Mouse (Mus musculus) heart, postnatal 0 days (tissue): ENCODE measurements at regions not wholly inside any gene's neighbourhood (a gene's known extent, or its start where the extent isn't known, plus 50 kb on each side); places are given as distances from the start of the nearest gene placed in this dataset.

ENCODE experiments used
- ATAC-seq: fragments of 200-750 bp; cut with Nextera tagmentation; 2 replicates; pipeline ENCODE4 v1.8.0; 2017; ENCODE audit warnings: low read depth, moderate number of reproducible peaks, moderate library complexity; ENCODE audit not compliant: insufficient read depth
- DNase-seq: peaks from one replicate; pipeline ENCODE4 v3.0.0-alpha.2; 2016; ENCODE audit warnings: low spot score
- H3K27ac ChIP-seq: fragments of 300-500 bp; sonication (generic); 2 replicates; pipeline ENCODE4 v1.5.1; 2014; ENCODE audit warnings: low read depth, mild to moderate bottlenecking
- H3K27me3 ChIP-seq: fragments of 300-500 bp; sonication (generic); 2 replicates; pipeline ENCODE4 v1.6.1; 2014; ENCODE audit warnings: low read length, mixed read lengths; ENCODE audit not compliant: control insufficient read depth, insufficient read depth
- H3K36me3 ChIP-seq: fragments of 300-500 bp; sonication (generic); replicated peaks from 2 replicates; pipeline ENCODE4 v1.6.1; 2014; ENCODE audit warnings: low read length, mixed read lengths; ENCODE audit not compliant: control insufficient read depth, insufficient read depth
- H3K4me1 ChIP-seq: fragments of 300-500 bp; sonication (generic); 2 replicates; pipeline ENCODE4 v1.6.1; 2014; ENCODE audit warnings: antibody characterized with exemption; ENCODE audit not compliant: control insufficient read depth, insufficient read depth
- H3K4me2 ChIP-seq: fragments of 300-500 bp; sonication (generic); 2 replicates; pipeline ENCODE4 v1.6.1; 2014; ENCODE audit warnings: low read depth, mild to moderate bottlenecking, low read length, moderate library complexity
- H3K4me3 ChIP-seq: fragments of 300-500 bp; sonication (generic); 2 replicates; pipeline ENCODE4 v1.5.1; 2014; ENCODE audit warnings: low read depth, low read length
- H3K9ac ChIP-seq: fragments of 300-500 bp; sonication (generic); replicated peaks from 2 replicates; pipeline ENCODE4 v1.6.1; 2014; ENCODE audit warnings: low read depth, low read length, mixed read lengths
- H3K9me3 ChIP-seq: fragments of 300-500 bp; sonication (generic); replicated peaks from 2 replicates; pipeline ENCODE4 v1.6.1; 2016; ENCODE audit warnings: low read length; ENCODE audit not compliant: control insufficient read depth
- CTCF ChIP-seq: IDR thresholded peaks from 2 replicates; pipeline ENCODE4 v1.5.1; 2016; ENCODE audit warnings: antibody characterized with exemption, control low read depth, low read depth
- EP300 ChIP-seq: IDR thresholded peaks from 2 replicates; pipeline ENCODE4 v1.6.1; 2016; ENCODE audit warnings: antibody characterized with exemption, low read depth
- WGBS: fragments of 180-500 bp; shearing (Covaris S2); extraction: QIAGEN DNeasy Blood & Tissue Kit; methylation state at CpG from one replicate; pipeline ENCODE4 v1.1.7; 2014; 5-methylcytosine and 5-hydroxymethylcytosine counted together

DNA sequence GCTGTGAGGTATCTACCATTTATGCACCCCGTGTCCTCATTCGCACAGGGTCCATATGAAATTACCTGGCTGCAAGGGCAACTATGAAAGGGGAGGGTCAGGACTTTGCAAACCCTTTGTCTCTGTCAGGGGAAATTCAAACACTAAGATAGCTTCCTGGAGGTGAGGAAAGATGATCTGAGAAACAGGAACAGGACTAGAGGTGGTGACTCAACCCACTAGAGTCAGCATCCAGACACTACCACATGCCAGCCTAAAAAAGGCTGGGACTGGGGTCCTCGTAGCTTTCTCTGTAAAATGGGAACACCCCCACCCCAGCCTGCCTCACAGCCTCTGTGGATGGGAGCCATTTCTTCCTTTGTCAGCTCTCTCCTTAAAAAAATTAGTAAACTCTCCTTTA lies 164.7 kb downstream of the Maf start:
- DNase-seq (no peak), ATAC-seq (no peak)
- Histone ChIP-seq H3K27me3 (no peaks in the 10 kb centered on the region), H3K36me3 (no peaks in the 10 kb centered on the region), H3K4me1 (0 out of 2 replicates have a peak, but pooled peaks cover 3% of the 10 kb centered on the region), H3K4me2 (no peak overlapping the region), H3K9ac (no peak overlapping the region), H3K27ac (no peak overlapping the region), H3K9me3 (no peaks in the 10 kb centered on the region), H3K4me3 (no peak overlapping the region)
- 90% methylated on average over 3 of the region's 3 CpGs for WGBS
- no peak for TF ChIP-seq CTCF

DNA sequence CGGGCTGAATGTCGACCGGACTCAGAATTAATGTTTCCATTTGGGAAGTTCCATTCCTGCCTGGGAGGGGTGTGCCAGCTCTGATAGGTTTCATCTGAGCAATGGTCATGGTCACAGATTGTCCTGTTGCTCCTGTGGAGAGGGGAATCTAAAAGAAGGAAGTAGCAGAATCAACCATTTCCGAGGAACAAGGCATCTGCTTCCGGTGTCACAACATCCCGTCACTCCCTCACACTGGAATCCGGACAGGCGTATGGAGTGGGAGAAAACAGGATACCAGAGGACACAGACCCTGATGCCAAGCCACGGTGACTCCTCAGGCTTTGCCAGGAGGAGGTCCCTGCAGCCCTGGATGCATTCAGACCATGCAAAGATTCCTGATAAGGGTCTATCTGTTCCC lies 168.0 kb downstream of the Maf start:
- 49% methylated on average over 9 of the region's 9 CpGs for WGBS
- Histone ChIP-seq H3K27me3 (no peaks in the 10 kb centered on the region), H3K9me3 (no peaks in the 10 kb centered on the region), H3K36me3 (no peaks in the 10 kb centered on the region), H3K4me1 (0 out of 2 replicates have a peak, but pooled peaks cover 10% of the 10 kb centered on the region), H3K9ac (no peak overlapping the region), H3K4me3 (no peak overlapping the region), H3K27ac (peak overlapping the region; percentile 33; the same call in 1 of the 2 replicates), H3K4me2 (no peak overlapping the region)
- TF ChIP-seq CTCF = no peak
- peak; percentile 65; the same call in 1 of the 2 replicates for TF ChIP-seq EP300
- peak; percentile 39 for DNase-seq
- ATAC-seq = peak; percentile 74

GRCm38 (mm10) chr8:115538236-115538635 lies 169.4 kb downstream of the Maf start:
- DNase-seq (no peak), ATAC-seq (no peak)
- no peak overlapping the region for H3K4me2 ChIP-seq
- no peak for TF ChIP-seq EP300
- no peak for TF ChIP-seq CTCF
- H3K27me3 ChIP-seq = no peaks in the 10 kb centered on the region
- no peak overlapping the region for H3K9ac ChIP-seq
- H3K27ac ChIP-seq = no peak overlapping the region
- H3K36me3 ChIP-seq = no peaks in the 10 kb centered on the region
- H3K4me3 ChIP-seq = no peak overlapping the region
- no peaks in the 10 kb centered on the region for H3K9me3 ChIP-seq
- 33% methylated on average over 4 of the region's 4 CpGs for WGBS
- H3K4me1 ChIP-seq = 0 out of 2 replicates have a peak, but pooled peaks cover 10% of the 10 kb centered on the region

DNA sequence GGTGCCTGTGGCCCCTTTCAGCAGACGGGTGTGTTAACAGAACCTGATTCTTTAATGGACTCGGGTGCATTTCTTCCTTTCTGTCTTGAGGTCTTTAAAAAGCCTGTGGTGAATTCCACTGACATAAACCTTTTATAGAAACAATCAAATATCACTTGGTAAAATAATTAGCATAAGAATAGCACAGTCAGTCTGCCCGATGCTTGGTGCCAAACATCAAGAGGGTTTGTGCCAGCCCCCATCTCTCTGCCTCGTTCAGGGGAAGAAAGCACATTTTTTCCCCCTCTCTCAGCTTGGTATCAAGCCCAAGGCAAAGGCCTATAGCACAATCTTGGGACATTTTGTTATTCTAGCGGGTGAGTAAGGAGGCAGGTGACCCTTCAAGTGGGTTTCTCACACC lies 169.8 kb downstream of the Maf start:
- no peaks in the 10 kb centered on the region for H3K36me3 ChIP-seq
- H3K9me3 ChIP-seq = no peaks in the 10 kb centered on the region
- H3K27ac ChIP-seq = no peak overlapping the region
- no peaks in the 10 kb centered on the region for H3K27me3 ChIP-seq
- no peak overlapping the region for H3K9ac ChIP-seq
- no peak for DNase-seq
- no peak overlapping the region for H3K4me2 ChIP-seq
- ATAC-seq = no peak
- WGBS = 50% methylated on average over 5 of the region's 5 CpGs
- 0 out of 2 replicates have a peak, but pooled peaks cover 10% of the 10 kb centered on the region for H3K4me1 ChIP-seq
- TF ChIP-seq CTCF (no peak), EP300 (no peak)
- H3K4me3 ChIP-seq = no peak overlapping the region

DNA sequence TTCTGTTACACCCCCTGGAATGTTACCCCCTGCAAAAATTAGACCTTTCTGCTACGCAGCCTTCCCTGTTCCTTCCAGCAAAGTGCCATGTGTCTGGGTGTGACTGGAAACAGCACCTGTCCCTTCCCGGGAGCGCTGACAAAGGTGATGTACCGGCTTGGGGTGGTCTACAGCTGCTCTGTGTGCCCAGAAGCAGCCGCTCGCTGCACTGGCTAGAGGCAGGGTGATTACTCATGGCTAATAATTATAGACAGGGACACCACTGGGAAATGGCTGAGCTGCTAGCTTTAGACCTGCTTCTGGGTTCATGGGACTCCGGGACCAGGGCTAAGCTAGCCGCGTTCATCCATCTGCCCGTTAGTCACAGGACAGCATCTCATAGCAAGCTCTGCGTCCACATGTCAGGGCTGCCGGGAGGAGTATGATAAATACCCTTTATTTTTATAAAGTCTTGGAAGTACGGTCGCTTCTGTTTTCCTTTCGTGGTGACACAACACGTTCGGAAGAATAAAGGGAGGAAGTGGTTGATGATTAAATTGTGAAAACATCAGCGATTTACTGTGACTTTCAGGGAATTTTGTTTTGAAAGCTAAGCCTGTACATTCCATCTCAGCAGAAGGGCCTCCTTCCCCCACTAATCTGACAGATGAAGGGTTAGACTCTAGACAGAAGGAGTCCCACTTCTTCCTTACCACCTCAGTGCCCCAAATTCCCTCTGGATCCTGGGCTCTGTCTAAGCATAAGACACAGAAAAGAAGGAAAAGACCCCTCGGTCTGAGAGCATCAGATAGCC lies 170.8 kb downstream of the Maf start:
- WGBS = 51% methylated on average over 19 of the region's 19 CpGs
- H3K27me3 ChIP-seq = no peaks in the 10 kb centered on the region
- DNase-seq = no peak

GRCm38 (mm10) chr8:115536001-115536400 lies 171.6 kb downstream of the Maf start:
- Histone ChIP-seq H3K27me3 (no peaks in the 10 kb centered on the region), H3K4me1 (0 out of 2 replicates have a peak, but pooled peaks cover 10% of the 10 kb centered on the region), H3K9me3 (no peaks in the 10 kb centered on the region), H3K9ac (no peak overlapping the region), H3K4me2 (no peak overlapping the region), H3K27ac (no peak overlapping the region), H3K4me3 (no peak overlapping the region), H3K36me3 (no peaks in the 10 kb centered on the region)
- TF ChIP-seq EP300 = no peak
- TF ChIP-seq CTCF = no peak
- ATAC-seq = no peak
- 71% methylated on average over 8 of the region's 8 CpGs for WGBS
- DNase-seq = no peak

More for the DNA sequence above, 170.8 kb downstream of the Maf start:
- Histone ChIP-seq H3K4me3 (no peak overlapping the region), H3K9ac (no peak overlapping the region), H3K4me2 (no peak overlapping the region), H3K36me3 (no peaks in the 10 kb centered on the region), H3K27ac (no peak overlapping the region), H3K4me1 (0 out of 2 replicates have a peak, but pooled peaks cover 10% of the 10 kb centered on the region), H3K9me3 (no peaks in the 10 kb centered on the region)
- TF ChIP-seq CTCF (no peak), EP300 (no peak)
- ATAC-seq = no peak
